Mouse (Mus musculus): ENCODE measurements at regions not wholly inside any gene's neighbourhood (a gene's known extent, or its start where the extent isn't known, plus 50 kb on each side); places are given as distances from the start of the nearest gene placed in this dataset.

GRCm38 (mm10) chr17:4465741-4466140 is 528.4 kb upstream of the Arid1b start:
- no peak overlapping the region for H3K4me2 ChIP-seq
- H3K9me3 ChIP-seq, result no peaks in the 10 kb centered on the region
- H3K27me3 ChIP-seq, result no peaks in the 10 kb centered on the region
- no peaks in the 10 kb centered on the region for H3K4me1 ChIP-seq
- H3K9ac ChIP-seq, result no peak overlapping the region
- no peaks in the 10 kb centered on the region for H3K36me3 ChIP-seq
- no peak overlapping the region for H3K27ac ChIP-seq
- H3K4me3 ChIP-seq, result no peak overlapping the region
- no peak for ATAC-seq (ENCODE audit: insufficient number of reproducible peaks, low FRiP score, low TSS enrichment, low read depth)
- 81% methylated on average over 6 of the region's 6 CpGs for WGBS

- Histone ChIP-seq H3K9ac (no peak overlapping the region), H3K4me1 (no peaks in the 10 kb centered on the region), H3K4me2 (no peak overlapping the region), H3K27ac (no peak overlapping the region), H3K4me3 (no peak overlapping the region), H3K36me3 (no peaks in the 10 kb centered on the region), H3K9me3 (no peaks in the 10 kb centered on the region), H3K27me3 (no peaks in the 10 kb centered on the region)
- no peak for ATAC-seq (ENCODE audit: insufficient number of reproducible peaks, low FRiP score, low TSS enrichment, low read depth)
- 44% methylated on average over 5 of the region's 5 CpGs for WGBS
Measured at GRCm38 (mm10) chr17:4472412-4472811, 521.7 kb upstream of the Arid1b start.

- H3K27ac ChIP-seq, result no peak overlapping the region
- no peaks in the 10 kb centered on the region for H3K27me3 ChIP-seq
- H3K4me2 ChIP-seq, result no peak overlapping the region
- H3K4me1 ChIP-seq, result no peaks in the 10 kb centered on the region
- H3K36me3 ChIP-seq, result no peaks in the 10 kb centered on the region
- H3K9ac ChIP-seq, result no peak overlapping the region
- no peak overlapping the region for H3K4me3 ChIP-seq
- no peaks in the 10 kb centered on the region for H3K9me3 ChIP-seq
- WGBS, result 67% methylated on average over 5 of the region's 5 CpGs
- ATAC-seq (ENCODE audit: insufficient number of reproducible peaks, low FRiP score, low TSS enrichment, low read depth), result no peak
Measured at GRCm38 (mm10) chr17:4474350-4474749, 519.8 kb upstream of the Arid1b start.

GRCm38 (mm10) chr17:4475665-4476064 is 518.5 kb upstream of the Arid1b start:
- H3K4me3 ChIP-seq, result no peak overlapping the region
- H3K36me3 ChIP-seq, result no peaks in the 10 kb centered on the region
- no peak overlapping the region for H3K9ac ChIP-seq
- H3K9me3 ChIP-seq, result no peaks in the 10 kb centered on the region
- H3K4me1 ChIP-seq, result no peaks in the 10 kb centered on the region
- H3K4me2 ChIP-seq, result no peak overlapping the region
- no peak overlapping the region for H3K27ac ChIP-seq
- no peak for ATAC-seq (ENCODE audit: insufficient number of reproducible peaks, low FRiP score, low TSS enrichment, low read depth)
- 91% methylated on average over 3 of the region's 3 CpGs for WGBS
- H3K27me3 ChIP-seq, result no peaks in the 10 kb centered on the region

GRCm38 (mm10) chr17:4494392-4494791 is 499.7 kb upstream of the Arid1b start:
- Histone ChIP-seq H3K36me3 (no peaks in the 10 kb centered on the region), H3K4me2 (no peak overlapping the region), H3K4me1 (peaks cover 9% of the 10 kb centered on the region), H3K4me3 (no peak overlapping the region), H3K27me3 (no peaks in the 10 kb centered on the region), H3K9me3 (no peaks in the 10 kb centered on the region), H3K9ac (no peak overlapping the region), H3K27ac (no peak overlapping the region)
- 89% methylated on average over 2 of the region's 2 CpGs for WGBS
- no peak for ATAC-seq (ENCODE audit: insufficient number of reproducible peaks, low FRiP score, low TSS enrichment, low read depth)

- no peaks in the 10 kb centered on the region for H3K9me3 ChIP-seq
- no peak overlapping the region for H3K9ac ChIP-seq
- ATAC-seq (ENCODE audit: insufficient number of reproducible peaks, low FRiP score, low TSS enrichment, low read depth), result no peak
- H3K36me3 ChIP-seq, result no peaks in the 10 kb centered on the region
- no peak overlapping the region for H3K4me2 ChIP-seq
- H3K4me1 ChIP-seq, result peaks cover 9% of the 10 kb centered on the region
- H3K27me3 ChIP-seq, result no peaks in the 10 kb centered on the region
- H3K4me3 ChIP-seq, result no peak overlapping the region
- no peak overlapping the region for H3K27ac ChIP-seq
- WGBS, result 75% methylated on average over 5 of the region's 5 CpGs
Measured at GRCm38 (mm10) chr17:4500504-4500903, 493.6 kb upstream of the Arid1b start.

GRCm38 (mm10) chr17:4501029-4501428 is 493.1 kb upstream of the Arid1b start:
- Histone ChIP-seq H3K4me1 (peaks cover 9% of the 10 kb centered on the region), H3K4me2 (no peak overlapping the region), H3K4me3 (no peak overlapping the region), H3K9me3 (no peaks in the 10 kb centered on the region), H3K27me3 (no peaks in the 10 kb centered on the region), H3K27ac (no peak overlapping the region), H3K36me3 (no peaks in the 10 kb centered on the region), H3K9ac (no peak overlapping the region)
- no peak for ATAC-seq (ENCODE audit: insufficient number of reproducible peaks, low FRiP score, low TSS enrichment, low read depth)
- 66% methylated on average over 1 of the region's 1 CpGs for WGBS

- H3K36me3 ChIP-seq, result no peaks in the 10 kb centered on the region
- H3K27me3 ChIP-seq, result no peaks in the 10 kb centered on the region
- no peaks in the 10 kb centered on the region for H3K9me3 ChIP-seq
- H3K27ac ChIP-seq, result no peak overlapping the region
- no peak for ATAC-seq (ENCODE audit: insufficient number of reproducible peaks, low FRiP score, low TSS enrichment, low read depth)
- no peak overlapping the region for H3K9ac ChIP-seq
- H3K4me3 ChIP-seq, result no peak overlapping the region
- no peak overlapping the region for H3K4me2 ChIP-seq
- WGBS, result 69% methylated on average over 6 of the region's 6 CpGs
- H3K4me1 ChIP-seq, result no peaks in the 10 kb centered on the region
Measured at GRCm38 (mm10) chr17:4504951-4505350, 489.2 kb upstream of the Arid1b start.

GRCm38 (mm10) chr17:4509506-4509905 is 484.6 kb upstream of the Arid1b start:
- H3K9ac ChIP-seq, result no peak overlapping the region
- H3K4me3 ChIP-seq, result no peak overlapping the region
- H3K9me3 ChIP-seq, result no peaks in the 10 kb centered on the region
- 71% methylated on average over 3 of the region's 3 CpGs for WGBS
- H3K27ac ChIP-seq, result no peak overlapping the region
- H3K36me3 ChIP-seq, result no peaks in the 10 kb centered on the region
- H3K4me1 ChIP-seq, result no peaks in the 10 kb centered on the region
- no peak overlapping the region for H3K4me2 ChIP-seq
- no peak for ATAC-seq (ENCODE audit: insufficient number of reproducible peaks, low FRiP score, low TSS enrichment, low read depth)
- no peaks in the 10 kb centered on the region for H3K27me3 ChIP-seq

GRCm38 (mm10) chr17:4516141-4516540 is 478.0 kb upstream of the Arid1b start:
- no peak overlapping the region for H3K9ac ChIP-seq
- no peaks in the 10 kb centered on the region for H3K36me3 ChIP-seq
- no peaks in the 10 kb centered on the region for H3K27me3 ChIP-seq
- no peak overlapping the region for H3K4me2 ChIP-seq
- no peak overlapping the region for H3K4me3 ChIP-seq
- WGBS, result 74% methylated on average over 7 of the region's 7 CpGs
- no peaks in the 10 kb centered on the region for H3K9me3 ChIP-seq
- H3K27ac ChIP-seq, result no peak overlapping the region
- 0 out of 2 replicates have a peak, but pooled peaks cover 4% of the 10 kb centered on the region for H3K4me1 ChIP-seq
- ATAC-seq (ENCODE audit: insufficient number of reproducible peaks, low FRiP score, low TSS enrichment, low read depth), result no peak

- no peak for ATAC-seq (ENCODE audit: insufficient number of reproducible peaks, low FRiP score, low TSS enrichment, low read depth)
- Histone ChIP-seq H3K9ac (no peak overlapping the region), H3K4me3 (no peak overlapping the region), H3K27me3 (no peaks in the 10 kb centered on the region), H3K36me3 (no peaks in the 10 kb centered on the region), H3K9me3 (no peaks in the 10 kb centered on the region), H3K4me1 (0 out of 2 replicates have a peak, but pooled peaks cover 4% of the 10 kb centered on the region), H3K27ac (no peak overlapping the region), H3K4me2 (no peak overlapping the region)
- 39% methylated on average over 3 of the region's 3 CpGs for WGBS
Measured at GRCm38 (mm10) chr17:4516846-4517245, 477.3 kb upstream of the Arid1b start.

GRCm38 (mm10) chr17:4521031-4521430 is 473.1 kb upstream of the Arid1b start:
- no peaks in the 10 kb centered on the region for H3K36me3 ChIP-seq
- H3K4me1 ChIP-seq, result 0 out of 2 replicates have a peak, but pooled peaks cover 4% of the 10 kb centered on the region
- 85% methylated on average over 4 of the region's 4 CpGs for WGBS
- no peak overlapping the region for H3K4me3 ChIP-seq
- H3K4me2 ChIP-seq, result no peak overlapping the region
- no peaks in the 10 kb centered on the region for H3K9me3 ChIP-seq
- no peaks in the 10 kb centered on the region for H3K27me3 ChIP-seq
- no peak for ATAC-seq (ENCODE audit: insufficient number of reproducible peaks, low FRiP score, low TSS enrichment, low read depth)
- no peak overlapping the region for H3K27ac ChIP-seq
- H3K9ac ChIP-seq, result no peak overlapping the region

- no peaks in the 10 kb centered on the region for H3K27me3 ChIP-seq
- H3K9ac ChIP-seq, result no peak overlapping the region
- 92% methylated on average over 7 of the region's 7 CpGs for WGBS
- no peaks in the 10 kb centered on the region for H3K36me3 ChIP-seq
- no peaks in the 10 kb centered on the region for H3K9me3 ChIP-seq
- no peak overlapping the region for H3K4me2 ChIP-seq
- H3K27ac ChIP-seq, result no peak overlapping the region
- no peak for ATAC-seq (ENCODE audit: insufficient number of reproducible peaks, low FRiP score, low TSS enrichment, low read depth)
- H3K4me3 ChIP-seq, result no peak overlapping the region
- H3K4me1 ChIP-seq, result no peaks in the 10 kb centered on the region
Measured at GRCm38 (mm10) chr17:4526466-4526865, 467.7 kb upstream of the Arid1b start.
